ENCODE assay signal across 16 mouse cellular contexts in genomic region chr15:100738351-100738781, GRCm38 (mm10). TPM values are rescaled to one million over a fixed set of nuclear protein-coding genes. Genes with fewer than 3 reads are reported as not detected.
DNase-seq lines count a peak whose midpoint lies in the region; ATAC-seq lines count a peak whose summit lies in the region.
"Had no signal": no experiment of that assay in that cellular context is flagged by ENCODE, and none has a peak within 500 bp of the region (broad histone marks: within the 10 kb centered on the region; RNA-seq: fewer than 3 reads in every experiment).

No protein-coding gene starts in this region.

- no peaks in the 10 kb centered on the region for H3K27me3 ChIP-seq in embryonic facial prominence, embryonic 14.5 days (replicated peaks; ENCODE audit: control insufficient read depth, insufficient read depth, low read length)
- H3K27me3 ChIP-seq in embryonic facial prominence, embryonic 10.5 days (replicated peaks; ENCODE audit: low read depth, poor library complexity, severe bottlenecking), result peaks cover under 1% of the 10 kb centered on the region; the same call in 1 of the 2 replicates
- H3K27me3 ChIP-seq in liver, embryonic 13.5 days, result no peaks in the 10 kb centered on the region
- peaks cover 4% of the 10 kb centered on the region; the same call in 1 of the 2 replicates for H3K27me3 ChIP-seq in forebrain, embryonic 12.5 days
- H3K27me3 ChIP-seq: kidney, embryonic 15.5 days had no signal

- H3K27ac ChIP-seq in embryonic facial prominence, embryonic 14.5 days (replicated peaks; ENCODE audit: low read depth, low read length), result no peak overlapping the region
- H3K27ac ChIP-seq in embryonic facial prominence, embryonic 10.5 days (replicated peaks), result no peak overlapping the region
- peak overlapping the region; percentile 81 for H3K27ac ChIP-seq in liver, embryonic 13.5 days
- H3K27ac ChIP-seq in forebrain, embryonic 12.5 days, result no peak overlapping the region
- H3K27ac ChIP-seq: kidney, embryonic 15.5 days; limb, embryonic 12.5 days had no signal

- WGBS in embryonic facial prominence, embryonic 14.5 days, result 80% methylated on average over 7 of the region's 7 CpGs
- 84% methylated on average over 7 of the region's 7 CpGs for WGBS in embryonic facial prominence, embryonic 10.5 days
- 18% methylated on average over 7 of the region's 7 CpGs for WGBS in liver, embryonic 13.5 days (ENCODE audit: insufficient replicate concordance)
- WGBS in forebrain, embryonic 12.5 days, result 87% methylated on average over 7 of the region's 7 CpGs

- H3K4me1 ChIP-seq in embryonic facial prominence, embryonic 14.5 days (ENCODE audit: control insufficient read depth, insufficient read depth, low read length), result no peaks in the 10 kb centered on the region
- no peaks in the 10 kb centered on the region for H3K4me1 ChIP-seq in embryonic facial prominence, embryonic 10.5 days
- H3K4me1 ChIP-seq in liver, embryonic 13.5 days (replicated peaks), result peaks cover 49% of the 10 kb centered on the region
- H3K4me1 ChIP-seq in forebrain, embryonic 12.5 days, result no peaks in the 10 kb centered on the region
- H3K4me1 ChIP-seq: kidney, embryonic 15.5 days; limb, embryonic 12.5 days had no signal

- peak; percentile 60; the same call in 1 of the 2 replicates for ATAC-seq in embryonic facial prominence, embryonic 14.5 days (ENCODE audit: low read depth)
- ATAC-seq in erythroblast, adult 5-6 weeks (replicated peaks; ENCODE audit: low FRiP score, poor library complexity, severe bottlenecking), result peak; percentile 76
- ATAC-seq in liver, embryonic 13.5 days (ENCODE audit: low read depth), result peak; percentile 91
- 0 out of 2 replicates have a peak, but pooled peaks have one; percentile 18 for ATAC-seq in neutrophil, adult 5-6 weeks (ENCODE audit: extremely low read depth, insufficient number of reproducible peaks, low FRiP score, poor library complexity, severe bottlenecking)
- ATAC-seq in forebrain, embryonic 12.5 days (ENCODE audit: low FRiP score), result no peak
- ATAC-seq: forebrain, embryonic 14.5 days had no signal

- H3K4me3 ChIP-seq in embryonic facial prominence, embryonic 14.5 days (ENCODE audit: low read depth, low read length), result no peak overlapping the region
- H3K4me3 ChIP-seq in embryonic facial prominence, embryonic 10.5 days, result no peak overlapping the region
- no peak overlapping the region for H3K4me3 ChIP-seq in liver, embryonic 13.5 days (replicated peaks)
- no peak overlapping the region for H3K4me3 ChIP-seq in forebrain, embryonic 12.5 days (replicated peaks)
- H3K4me3 ChIP-seq: kidney, embryonic 15.5 days; limb, embryonic 12.5 days had no signal

- no peak overlapping the region for H3K9ac ChIP-seq in embryonic facial prominence, embryonic 14.5 days (ENCODE audit: low read depth, low read length)
- peak overlapping the region; percentile 59; the same call in 1 of the 2 replicates for H3K9ac ChIP-seq in liver, embryonic 13.5 days
- H3K9ac ChIP-seq in forebrain, embryonic 12.5 days, result no peak overlapping the region
- H3K9ac ChIP-seq: kidney, embryonic 15.5 days; limb, embryonic 12.5 days had no signal

- no peak for DNase-seq in embryonic facial prominence, embryonic 14.5 days (ENCODE audit: low spot score)
- no peak for DNase-seq in embryonic facial prominence, embryonic 10.5 days (ENCODE audit: low spot score)
- DNase-seq in liver, embryonic 13.5 days, result peak; percentile 71
- no peak for DNase-seq in left cerebral cortex, postnatal 25 days (ENCODE audit: low spot score in 2 of 2)
- DNase-seq in cerebellum, adult 18-20 months, result no peak
- DNase-seq: heart, postnatal 14 days; layer of hippocampus, adult 9-11 months; right cerebral cortex, postnatal 4 days; thymus, adult 2 months had no signal

- H3K4me2 ChIP-seq in embryonic facial prominence, embryonic 14.5 days (ENCODE audit: low read depth, low read length), result no peak overlapping the region
- H3K4me2 ChIP-seq in liver, embryonic 13.5 days, result peak overlapping the region; percentile 51
- H3K4me2 ChIP-seq in forebrain, embryonic 12.5 days, result no peak overlapping the region
- H3K4me2 ChIP-seq: kidney, embryonic 15.5 days; limb, embryonic 12.5 days had no signal

- intact Hi-C loops in left cerebral cortex, postnatal 25 days (cut with DNase I), result no loop called here

- H3K9me3 ChIP-seq in embryonic facial prominence, embryonic 14.5 days (ENCODE audit: control insufficient read depth, low read length), result no peaks in the 10 kb centered on the region
- H3K9me3 ChIP-seq in embryonic facial prominence, embryonic 10.5 days, result no peaks in the 10 kb centered on the region
- no peaks in the 10 kb centered on the region for H3K9me3 ChIP-seq in liver, embryonic 13.5 days (replicated peaks)
- H3K9me3 ChIP-seq in forebrain, embryonic 12.5 days, result no peaks in the 10 kb centered on the region
- H3K9me3 ChIP-seq: kidney, embryonic 15.5 days; limb, embryonic 12.5 days had no signal

- no peaks in the 10 kb centered on the region for H3K36me3 ChIP-seq in embryonic facial prominence, embryonic 14.5 days (ENCODE audit: control insufficient read depth, insufficient read depth, low read length)
- H3K36me3 ChIP-seq in embryonic facial prominence, embryonic 10.5 days (replicated peaks), result no peaks in the 10 kb centered on the region
- H3K36me3 ChIP-seq in liver, embryonic 13.5 days, result no peaks in the 10 kb centered on the region
- no peaks in the 10 kb centered on the region for H3K36me3 ChIP-seq in forebrain, embryonic 12.5 days (replicated peaks)
- H3K36me3 ChIP-seq: G1E; kidney, embryonic 15.5 days; limb, embryonic 12.5 days had no signal

RNA-seq across cellular contexts. Expression of gene Galnt6, which starts 9.2 kb away (rescaled TPM):
- polyA plus RNA-seq in embryonic facial prominence, embryonic 14.5 days (2014; fragmentation: Nextera tagmentation; extraction: Ambion mirVana), result 1.5 and 2.1 TPM in 2 replicates
- polyA plus RNA-seq in embryonic facial prominence, embryonic 10.5 days (2016; fragmentation: Nextera tagmentation; extraction: Ambion mirVana), result 0.05 and 0.16 TPM in 2 replicates
- total RNA-seq in erythroblast, adult 5-6 weeks (2015; ENCODE audit: low replicate concordance), result 3.6 and 4.0 TPM in 2 replicates
- 4.5 and 4.9 TPM in 2 replicates for total RNA-seq in erythroblast, adult 5-6 weeks (2017; ENCODE audit: low replicate concordance)
- 1.1 and 1.3 TPM in 2 replicates for polyA plus RNA-seq in liver, embryonic 13.5 days (2015; fragmentation: Nextera tagmentation; extraction: Ambion mirVana)
- total RNA-seq in neutrophil, adult 5-6 weeks (2017), result 32.4 and 33.1 TPM in 2 replicates
- total RNA-seq in left cerebral cortex, postnatal 25 days (2021), result 1 to 10 TPM; 2.9 to 4.0 TPM
- polyA plus RNA-seq in forebrain, embryonic 12.5 days (2016; fragmentation: Nextera tagmentation; extraction: Ambion mirVana), result 0.05 TPM in 1 of 2 replicates, not detected in the other

RNA-seq across cellular contexts. Expression of gene Slc4a8, which starts 23.2 kb away (rescaled TPM):
- polyA plus RNA-seq in embryonic facial prominence, embryonic 14.5 days (2014; fragmentation: Nextera tagmentation; extraction: Ambion mirVana), result 3.1 and 4.3 TPM in 2 replicates
- polyA plus RNA-seq in embryonic facial prominence, embryonic 10.5 days (2016; fragmentation: Nextera tagmentation; extraction: Ambion mirVana), result 9.0 and 10.2 TPM in 2 replicates
- total RNA-seq in erythroblast, adult 5-6 weeks (2015; ENCODE audit: low replicate concordance), result under 0.01 and 1.3 TPM in 2 replicates
- 0.09 and 0.42 TPM in 2 replicates for total RNA-seq in erythroblast, adult 5-6 weeks (2017; ENCODE audit: low replicate concordance)
- polyA plus RNA-seq in liver, embryonic 13.5 days (2015; fragmentation: Nextera tagmentation; extraction: Ambion mirVana), result 0.34 and 0.51 TPM in 2 replicates
- total RNA-seq in neutrophil, adult 5-6 weeks (2017), result 2.7 and 5.6 TPM in 2 replicates
- 10 to 100 TPM; 66.5 to 79.7 TPM for total RNA-seq in left cerebral cortex, postnatal 25 days (2021)
- 18.6 and 19.5 TPM in 2 replicates for polyA plus RNA-seq in forebrain, embryonic 12.5 days (2016; fragmentation: Nextera tagmentation; extraction: Ambion mirVana)
- polyA plus RNA-seq: G1E had no signal

RNA-seq across cellular contexts. Expression of gene Cela1, which starts 50.6 kb away (rescaled TPM):
- polyA plus RNA-seq in embryonic facial prominence, embryonic 14.5 days (2014; fragmentation: Nextera tagmentation; extraction: Ambion mirVana), result 2.4 and 3.8 TPM in 2 replicates
- 1.7 and 2.2 TPM in 2 replicates for polyA plus RNA-seq in embryonic facial prominence, embryonic 10.5 days (2016; fragmentation: Nextera tagmentation; extraction: Ambion mirVana)
- 31.3 and 37.1 TPM in 2 replicates for total RNA-seq in erythroblast, adult 5-6 weeks (2015; ENCODE audit: low replicate concordance)
- 12.3 and 20.9 TPM in 2 replicates for total RNA-seq in erythroblast, adult 5-6 weeks (2017; ENCODE audit: low replicate concordance)
- 8.2 and 11.8 TPM in 2 replicates for polyA plus RNA-seq in liver, embryonic 13.5 days (2015; fragmentation: Nextera tagmentation; extraction: Ambion mirVana)
- 2.8 TPM in 1 of 2 replicates, not detected in the other for total RNA-seq in neutrophil, adult 5-6 weeks (2017)
- 1 to 10 TPM; 1.7 to 5.0 TPM for total RNA-seq in left cerebral cortex, postnatal 25 days (2021)
- not detected in 2 replicates for polyA plus RNA-seq in forebrain, embryonic 12.5 days (2016; fragmentation: Nextera tagmentation; extraction: Ambion mirVana)
